Mouse (Mus musculus): ENCODE measurements around the gene Prss16.

Prss16 gene

DNA sequence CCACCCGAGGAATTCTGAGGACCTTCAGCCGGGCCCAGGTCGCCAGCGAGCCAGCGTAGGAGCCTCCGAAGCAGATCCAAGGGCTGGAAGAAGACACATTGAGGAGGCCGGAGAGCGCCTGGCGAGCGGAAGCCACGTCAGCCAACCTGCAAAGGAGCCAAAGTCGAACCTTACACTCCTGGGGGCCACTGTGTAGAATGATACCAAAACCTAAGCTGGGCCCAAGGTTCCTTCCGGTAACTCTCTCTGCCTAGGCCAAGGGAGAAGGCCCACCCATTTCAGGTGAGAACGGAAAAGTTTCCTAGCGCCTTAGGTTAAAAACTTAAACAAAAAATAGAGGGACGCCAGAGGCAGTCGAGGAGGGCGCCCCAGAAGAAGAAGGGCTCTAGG is 2.4 kb downstream of the Prss16 start:
- DNase-seq (ENCODE audit: low spot score), result no peak

DNA sequence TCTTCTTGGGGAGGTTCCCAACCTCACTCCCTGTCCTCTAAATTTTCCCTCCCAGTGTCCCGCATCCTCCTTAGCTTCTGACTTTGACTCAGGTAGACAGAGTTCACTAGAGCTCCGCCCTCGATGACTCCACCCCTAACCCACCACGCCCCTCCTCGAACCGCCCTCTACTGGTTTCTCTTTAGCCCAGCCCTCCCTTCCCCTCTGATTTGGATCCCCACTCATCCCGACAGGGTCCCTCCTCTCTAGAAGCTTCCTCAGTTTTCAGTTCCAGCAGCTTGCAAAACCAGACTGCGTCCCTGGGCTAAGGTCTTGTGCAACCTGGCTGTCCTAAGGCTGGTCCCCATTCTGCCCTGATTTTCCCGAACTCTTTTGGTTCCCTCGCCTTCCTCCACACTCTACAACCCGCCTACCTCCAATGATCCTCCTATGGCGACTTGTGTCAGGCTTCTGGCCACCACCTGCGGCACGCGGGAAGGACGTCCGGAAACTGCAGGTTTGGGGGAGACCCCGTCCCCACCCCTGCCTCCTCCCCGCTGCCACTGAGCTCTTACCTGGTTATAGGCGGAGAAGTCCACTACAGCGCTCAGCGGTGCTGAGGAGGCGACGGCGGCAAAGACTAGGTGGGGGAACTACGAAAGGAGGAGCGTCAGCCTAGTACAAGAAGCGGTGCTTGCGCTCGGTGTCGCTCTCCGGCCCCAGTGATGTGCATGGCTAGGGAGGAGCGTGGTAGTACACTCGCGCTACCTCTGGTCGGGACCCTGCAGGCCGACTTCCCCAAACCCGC is 3.0 kb downstream of the Prss16 start:
- DNase-seq (ENCODE audit: low spot score), result peak; percentile 85

DNA sequence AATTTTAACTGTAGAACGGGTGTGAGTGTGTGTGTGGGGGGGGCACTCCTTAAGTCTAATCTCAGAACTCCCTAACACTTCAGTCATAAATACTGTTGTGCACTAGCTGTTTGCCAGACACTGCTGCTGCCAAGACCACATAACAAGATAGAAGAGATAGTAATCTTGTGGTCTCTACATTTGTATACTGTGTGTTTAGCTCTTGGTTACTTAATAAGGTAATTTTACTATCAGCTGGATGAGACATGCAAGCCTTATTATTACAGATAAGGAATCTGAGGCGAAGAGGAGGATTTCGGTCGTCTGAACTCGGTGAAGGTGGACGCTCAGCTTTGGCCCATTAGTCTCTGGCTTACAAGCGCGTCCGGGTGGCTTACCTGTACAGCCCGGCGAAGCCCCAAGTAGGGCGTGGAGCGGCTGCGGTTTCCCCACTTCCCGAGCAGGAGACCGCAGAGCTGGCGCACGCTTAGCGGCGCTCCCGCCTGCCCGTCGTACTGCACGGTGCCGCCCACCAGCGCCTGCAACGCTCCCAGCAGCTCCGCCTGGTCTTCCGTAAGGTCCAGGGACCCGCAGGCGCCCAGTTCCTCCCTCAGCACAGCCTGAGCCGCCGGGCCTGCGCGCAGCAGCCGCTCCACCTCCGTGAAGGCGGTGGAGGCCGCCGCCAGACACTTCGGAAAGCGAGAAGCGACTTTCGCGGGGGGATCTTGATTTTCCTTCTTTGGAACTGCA is 3.8 kb downstream of the Prss16 start:
- peak; percentile 65 for DNase-seq (ENCODE audit: low spot score)

DNA sequence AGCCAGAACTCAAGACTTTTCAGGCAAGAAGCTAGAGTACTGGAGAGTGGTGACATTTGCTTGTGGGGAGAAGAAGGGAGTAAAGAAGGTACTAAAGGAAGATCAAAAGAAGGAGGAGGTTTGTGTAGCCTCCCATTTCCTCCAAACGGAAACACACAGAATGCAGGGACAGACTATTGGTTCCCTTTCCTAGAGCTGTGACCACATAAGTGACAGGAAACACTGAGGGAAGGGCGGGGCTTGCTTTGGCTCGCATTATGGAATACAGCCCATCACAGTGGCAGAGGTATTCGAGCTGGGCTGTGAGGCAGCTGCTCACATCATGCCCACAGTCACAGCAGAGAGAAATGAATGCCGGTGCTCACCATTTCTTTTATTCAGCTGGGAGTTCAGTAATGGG is 7.7 kb downstream of the Prss16 start:
- DNase-seq (ENCODE audit: low spot score), result no peak

DNA sequence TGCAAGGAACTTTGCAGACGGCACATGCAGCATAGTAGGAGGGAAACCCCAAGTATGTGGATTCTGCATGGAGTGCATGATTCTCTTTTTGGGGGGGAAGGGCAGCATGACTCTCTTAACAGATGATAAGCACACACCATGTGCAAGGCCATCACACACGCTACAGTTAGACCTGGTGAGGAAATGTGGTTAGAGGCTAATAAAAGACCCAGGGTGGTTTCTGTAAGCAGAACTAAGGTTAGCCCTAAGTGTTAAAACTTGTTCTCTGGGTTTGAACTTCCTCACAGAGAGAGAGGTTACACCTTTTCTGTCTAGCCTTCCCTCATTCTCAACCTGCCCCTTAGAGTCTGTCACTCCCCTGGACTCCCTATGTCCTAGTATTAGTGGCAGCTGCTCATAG is 8.2 kb downstream of the Prss16 start:
- no peak for DNase-seq (ENCODE audit: low spot score)

DNA sequence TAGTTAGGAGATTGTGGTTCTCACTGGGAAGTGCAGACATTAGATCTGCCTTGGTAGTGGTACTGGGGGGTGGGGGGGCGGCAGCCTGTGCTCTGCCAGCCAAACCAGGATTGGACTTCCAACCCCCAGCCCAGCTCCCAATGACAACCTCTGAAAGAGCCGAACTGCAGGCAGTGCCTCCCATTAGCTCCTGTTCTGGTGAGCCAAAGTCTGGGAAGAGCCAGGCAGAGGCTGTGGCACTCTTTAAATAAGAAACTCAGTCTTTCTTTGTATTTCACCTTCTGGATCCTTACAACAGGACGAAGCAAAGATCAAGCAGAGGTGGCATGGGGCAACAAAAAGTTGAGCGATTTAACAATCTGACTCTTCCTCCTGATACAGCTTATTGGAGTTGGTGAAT is 10.4 kb downstream of the Prss16 start:
- DNase-seq (ENCODE audit: low spot score), result no peak

DNA sequence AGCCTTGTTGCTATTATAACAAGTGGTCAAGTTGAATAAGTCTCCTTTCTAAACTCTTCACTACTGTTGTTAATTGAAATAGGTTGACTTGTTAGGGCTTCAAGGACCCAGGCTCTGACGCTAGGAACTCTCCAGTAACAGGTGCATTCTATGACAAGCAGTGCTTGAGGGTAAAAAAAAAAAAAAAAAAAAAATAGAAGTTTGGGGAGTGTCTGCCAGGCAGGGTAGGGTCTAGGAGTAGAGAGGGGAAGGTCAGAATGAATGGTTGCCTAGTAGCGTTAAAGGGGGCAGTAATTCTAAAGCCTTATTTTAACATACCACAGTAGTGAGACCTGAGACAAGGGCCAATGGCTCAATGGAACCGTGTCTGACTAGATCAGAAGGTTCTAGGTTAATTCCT is 11.1 kb downstream of the Prss16 start:
- no peak for DNase-seq (ENCODE audit: low spot score)

DNA sequence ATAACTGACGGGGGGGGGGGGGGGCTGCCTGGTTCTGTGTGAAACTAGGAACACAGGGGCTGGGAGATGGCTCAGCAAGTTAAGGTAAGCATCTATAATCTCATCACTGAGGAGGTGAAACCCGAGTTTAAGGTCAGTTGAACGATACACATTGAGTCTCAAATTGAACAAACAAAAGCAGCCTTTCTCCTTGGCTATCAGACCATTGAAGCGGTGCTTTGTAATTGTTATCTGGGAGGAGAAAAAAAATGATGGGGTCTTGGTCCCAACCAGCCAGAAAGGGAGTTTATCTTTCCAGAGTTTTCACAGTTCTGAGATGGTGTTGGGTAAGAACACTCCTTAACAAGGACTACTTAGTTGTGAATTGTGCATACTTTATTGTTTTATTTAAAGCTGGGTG is 11.7 kb downstream of the Prss16 start:
- DNase-seq (ENCODE audit: low spot score), result no peak

DNA sequence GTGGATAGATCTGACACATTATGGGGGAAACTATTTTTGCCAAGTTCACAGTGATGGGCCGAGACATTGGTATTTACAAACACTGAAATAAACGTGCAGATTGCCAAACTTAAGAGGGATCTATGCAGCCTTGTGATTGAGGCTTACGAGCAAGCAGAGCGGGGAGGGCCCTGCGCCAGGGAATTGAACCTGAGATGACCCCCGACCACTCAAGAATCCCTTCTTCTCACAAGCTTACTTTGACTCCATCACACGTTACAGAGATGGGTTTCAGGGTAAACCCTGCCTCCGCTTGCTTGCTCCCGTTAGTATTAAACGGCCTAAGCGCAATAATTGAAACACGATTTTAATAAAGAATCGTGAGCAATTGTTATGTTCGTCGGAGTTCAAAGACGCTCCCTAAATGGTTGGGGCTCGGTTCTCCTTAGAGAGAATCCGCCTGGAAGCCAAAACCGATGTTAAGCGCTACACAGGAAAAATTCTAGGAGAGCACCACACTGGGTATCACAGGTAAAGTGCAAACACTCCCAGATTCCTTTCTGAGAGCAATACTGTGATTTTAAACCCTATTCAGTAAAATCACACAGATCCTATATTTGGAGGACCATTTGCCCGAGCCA is 12.2 kb downstream of the Prss16 start:
- DNase-seq (ENCODE audit: low spot score), result no peak

DNA sequence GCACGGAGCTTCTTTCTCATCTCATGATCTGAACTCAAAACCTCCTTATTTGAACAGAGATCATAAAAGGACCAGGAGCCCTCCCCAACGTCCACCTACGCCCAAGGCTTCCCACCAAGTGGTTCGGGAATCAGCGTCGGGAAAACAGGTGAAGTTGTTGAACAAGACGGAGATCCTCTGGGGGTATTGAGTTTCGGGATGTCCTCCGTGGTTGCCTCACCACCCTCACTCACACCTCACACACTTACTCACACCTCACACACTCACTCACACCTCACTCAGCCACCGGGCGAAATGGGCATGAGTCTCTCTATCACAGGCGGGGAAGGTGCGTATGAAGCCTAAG is 12.7 kb downstream of the Prss16 start:
- no peak for DNase-seq (ENCODE audit: low spot score)

DNA sequence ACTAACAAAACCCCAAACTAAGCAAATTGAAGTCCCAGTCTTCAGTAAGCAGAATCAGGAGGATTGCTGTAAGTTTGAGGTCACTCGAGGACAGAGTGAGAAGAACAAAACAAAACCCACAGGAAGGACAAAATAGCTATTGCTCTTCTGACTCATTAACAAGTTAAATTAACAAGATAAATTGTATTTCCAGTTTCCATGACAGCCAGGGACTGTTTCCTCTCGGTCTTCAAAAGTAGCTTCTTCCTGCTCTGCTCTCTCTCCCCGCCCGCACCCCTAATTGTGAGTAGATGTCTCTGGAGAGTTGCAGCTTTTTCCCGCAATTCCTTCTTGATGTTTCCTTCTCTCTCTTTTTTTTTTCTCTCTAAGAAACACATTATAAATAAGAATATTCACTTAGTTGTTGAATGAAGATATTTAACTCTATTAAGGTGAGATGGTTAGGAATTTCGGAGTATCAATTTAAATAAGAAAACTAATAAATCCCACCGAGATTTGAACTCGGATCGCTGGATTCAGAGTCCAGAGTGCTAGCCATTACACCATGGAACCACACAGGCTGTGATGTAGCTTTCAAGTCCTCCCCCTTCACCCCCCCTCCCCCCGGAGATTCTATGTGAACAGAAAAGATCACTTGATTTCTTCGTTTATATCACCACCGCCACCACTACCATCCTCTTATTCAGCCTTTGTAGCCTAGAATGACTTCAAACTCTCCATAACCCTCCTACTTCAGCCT is 13.3 kb downstream of the Prss16 start:
- DNase-seq (ENCODE audit: low spot score), result peak; percentile 92

DNA sequence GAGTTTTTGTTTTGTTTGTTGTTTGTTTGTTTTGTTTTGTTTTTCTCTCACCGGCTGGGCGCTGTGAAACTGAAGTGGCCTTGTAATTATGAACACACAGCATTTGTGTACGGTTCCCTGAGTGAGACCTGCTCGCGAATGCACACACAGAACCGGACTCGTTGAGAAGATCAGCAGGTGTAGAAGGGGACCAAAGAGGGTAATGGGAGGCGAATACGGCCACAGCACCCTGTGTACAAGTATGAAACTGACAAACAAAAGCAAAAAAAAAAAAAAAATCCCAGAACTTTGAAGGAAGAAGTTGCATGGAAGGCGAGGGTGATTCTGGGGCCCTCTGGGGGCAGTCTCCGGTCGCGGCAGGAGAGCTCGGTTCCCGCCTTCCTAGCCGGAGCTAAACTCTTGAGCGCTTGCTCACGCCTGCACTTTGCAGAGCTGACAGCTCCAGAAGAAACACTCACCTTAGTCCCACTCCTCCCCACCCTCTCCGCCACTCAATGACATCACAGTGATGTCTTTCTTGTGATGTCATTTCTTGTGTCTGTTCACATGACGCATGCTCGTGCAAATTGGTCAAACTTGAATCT is 14.1 kb downstream of the Prss16 start:
- peak; percentile 79 for DNase-seq (ENCODE audit: low spot score)

DNA sequence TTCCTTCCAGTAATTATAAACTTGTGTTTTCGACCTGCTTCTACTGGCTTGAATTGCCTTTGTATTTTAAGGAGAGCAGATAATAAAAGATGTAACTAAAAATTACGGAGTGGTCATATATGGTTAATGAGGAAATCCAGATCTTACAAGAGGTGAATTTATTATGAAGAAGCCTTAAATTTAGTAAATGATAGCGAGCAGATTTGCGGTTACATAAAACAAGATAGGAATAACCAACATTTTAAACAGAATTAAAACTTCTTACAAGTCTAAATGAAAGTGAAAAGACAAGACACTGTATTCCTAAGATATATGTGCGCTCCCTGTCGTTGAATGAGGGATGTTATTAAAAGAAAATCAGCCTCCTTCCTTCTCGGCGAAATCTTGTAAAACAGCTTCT is 14.6 kb downstream of the Prss16 start:
- peak; percentile 50 for DNase-seq (ENCODE audit: low spot score)

DNA sequence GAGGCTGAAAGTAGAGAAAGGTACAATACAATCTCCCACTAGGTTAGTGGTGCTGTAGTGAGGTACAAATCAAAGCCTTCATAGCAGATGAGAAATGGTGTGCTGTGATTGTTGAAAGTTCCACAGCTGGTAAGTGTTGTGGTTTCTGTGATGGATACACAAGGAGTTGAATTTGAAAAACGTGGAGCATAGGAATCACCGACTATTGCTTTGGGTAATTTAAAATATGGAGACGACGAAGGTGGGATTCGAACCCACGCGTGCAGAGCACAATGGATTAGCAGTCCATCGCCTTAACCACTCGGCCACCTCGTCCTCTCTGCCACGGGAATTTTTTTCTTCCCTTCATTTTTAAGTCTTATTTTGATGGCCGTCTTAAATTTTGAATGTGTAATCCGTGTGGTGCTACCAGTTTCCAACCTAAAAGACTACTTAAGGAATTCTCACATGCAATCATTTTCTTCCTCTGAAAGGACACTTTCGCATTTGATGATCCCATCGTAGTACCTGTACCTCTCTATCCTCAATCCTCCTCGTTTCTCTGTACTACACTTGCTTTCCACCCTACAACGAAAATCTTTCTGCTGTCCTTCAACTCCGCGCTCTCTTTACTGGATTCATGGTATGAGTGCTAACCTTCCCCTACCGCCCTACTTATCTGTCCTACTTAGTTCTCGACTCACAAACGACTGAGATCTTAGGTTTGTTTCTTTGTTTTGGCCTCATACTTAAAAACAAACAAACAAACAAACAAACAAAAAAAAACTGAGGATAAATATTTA is 15.4 kb downstream of the Prss16 start:
- peak; percentile 90 for DNase-seq (ENCODE audit: low spot score)

DNA sequence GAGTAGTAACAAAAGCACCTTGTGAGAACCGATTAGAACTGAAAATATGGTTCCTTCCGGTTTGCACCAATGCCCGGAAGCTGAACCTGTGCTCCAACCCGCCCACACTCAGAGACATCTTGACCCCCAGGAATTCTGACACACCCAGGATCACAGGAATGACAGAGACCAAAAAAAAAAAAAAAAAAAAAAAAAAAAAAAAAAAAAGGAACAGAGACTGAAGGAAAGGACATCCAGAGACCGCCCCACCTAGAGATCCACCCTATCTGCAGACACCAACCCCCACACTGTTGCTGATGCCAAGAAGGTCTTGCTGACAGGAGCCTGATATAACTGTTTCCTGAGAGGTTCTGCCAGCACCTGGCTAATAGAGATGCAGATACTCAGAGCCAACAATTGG is 17.0 kb downstream of the Prss16 start:
- DNase-seq (ENCODE audit: low spot score), result no peak

DNA sequence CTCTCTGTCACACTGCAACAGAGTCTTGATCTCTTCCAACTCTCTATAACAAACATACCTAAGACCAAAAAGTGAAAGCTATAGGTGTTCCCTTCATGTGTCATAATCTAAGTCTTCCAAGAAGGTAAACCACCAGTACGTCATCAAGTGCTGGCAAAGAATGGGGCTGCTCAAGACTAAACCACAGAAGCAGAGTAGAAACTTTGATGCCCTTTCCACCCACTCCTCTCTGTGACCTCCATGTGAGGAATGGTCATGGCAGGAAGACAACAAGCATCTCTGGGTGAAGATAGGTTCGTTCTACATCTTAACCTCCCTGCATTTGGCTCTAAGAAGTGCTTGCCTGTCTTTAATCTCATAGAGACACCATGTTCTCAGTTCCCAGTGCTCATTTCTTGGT is 25.1 kb downstream of the Prss16 start:
- DNase-seq (ENCODE audit: low spot score), result no peak

DNA sequence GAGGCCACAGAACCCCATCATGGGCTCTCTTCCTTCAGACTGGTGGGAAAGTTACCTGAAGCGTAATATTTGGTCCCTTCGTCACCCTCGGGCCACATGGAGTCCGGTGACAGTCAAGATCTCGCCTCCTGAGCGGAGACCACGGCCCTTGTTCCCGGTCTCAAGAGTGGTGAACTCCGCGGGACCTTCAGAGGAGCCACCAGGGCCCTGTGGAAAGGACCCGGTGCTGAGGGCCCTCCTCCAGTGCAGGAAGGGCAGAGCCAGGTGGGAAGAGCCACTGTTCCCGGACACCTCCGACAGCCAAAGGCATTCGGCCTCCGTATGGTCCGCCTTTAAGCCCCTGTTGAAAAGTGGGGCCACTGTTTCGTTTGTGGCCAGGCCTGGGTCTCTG is 27.7 kb downstream of the Prss16 start:
- peak; percentile 53 for DNase-seq (ENCODE audit: low spot score)

DNA sequence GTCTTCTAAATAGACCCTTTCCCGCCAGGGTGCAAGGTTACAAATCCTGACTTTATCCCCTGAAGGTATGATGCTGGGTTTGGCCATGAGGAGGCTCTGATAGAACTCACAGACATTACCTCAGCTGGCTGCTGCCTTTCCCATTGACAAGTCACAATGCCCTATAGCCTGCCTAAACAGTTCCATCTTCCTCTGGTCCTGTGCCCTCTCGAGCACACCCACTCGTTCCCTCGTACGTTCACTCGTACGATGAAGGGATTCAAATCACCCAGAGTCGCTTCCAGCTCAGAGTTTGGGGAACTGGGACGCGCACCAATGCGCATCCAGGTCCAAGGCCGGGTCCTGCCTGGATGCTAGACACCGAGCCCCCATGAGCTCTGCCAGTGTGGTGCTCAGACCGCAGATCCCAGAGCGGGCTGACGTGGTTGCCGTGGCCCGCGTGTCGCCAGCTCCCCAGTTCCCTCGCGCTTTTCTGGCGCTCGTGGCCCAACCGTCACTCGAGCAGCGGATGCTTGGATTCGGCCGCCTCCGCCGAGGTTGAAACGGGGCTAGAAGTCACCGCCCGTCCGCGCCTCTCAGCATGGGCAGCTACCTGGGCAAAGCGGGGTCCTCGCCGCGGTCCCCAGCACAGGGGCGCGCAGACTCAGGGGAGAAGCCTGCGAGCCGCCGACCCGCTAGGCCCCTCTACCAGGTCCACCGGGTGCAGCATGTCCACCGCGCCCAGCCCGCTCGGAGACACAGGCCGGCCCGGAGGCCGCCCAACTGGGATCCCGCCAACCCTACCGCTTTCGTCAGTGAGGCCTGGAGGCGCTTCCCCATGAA is 28.4 kb downstream of the Prss16 start, which contains the start of gene Pom121l2:
Pom121l2 (plus strand) TSS at position 214 of the 822 bp plus-strand sequence.
- peak; percentile 63 for DNase-seq (ENCODE audit: low spot score)

DNA sequence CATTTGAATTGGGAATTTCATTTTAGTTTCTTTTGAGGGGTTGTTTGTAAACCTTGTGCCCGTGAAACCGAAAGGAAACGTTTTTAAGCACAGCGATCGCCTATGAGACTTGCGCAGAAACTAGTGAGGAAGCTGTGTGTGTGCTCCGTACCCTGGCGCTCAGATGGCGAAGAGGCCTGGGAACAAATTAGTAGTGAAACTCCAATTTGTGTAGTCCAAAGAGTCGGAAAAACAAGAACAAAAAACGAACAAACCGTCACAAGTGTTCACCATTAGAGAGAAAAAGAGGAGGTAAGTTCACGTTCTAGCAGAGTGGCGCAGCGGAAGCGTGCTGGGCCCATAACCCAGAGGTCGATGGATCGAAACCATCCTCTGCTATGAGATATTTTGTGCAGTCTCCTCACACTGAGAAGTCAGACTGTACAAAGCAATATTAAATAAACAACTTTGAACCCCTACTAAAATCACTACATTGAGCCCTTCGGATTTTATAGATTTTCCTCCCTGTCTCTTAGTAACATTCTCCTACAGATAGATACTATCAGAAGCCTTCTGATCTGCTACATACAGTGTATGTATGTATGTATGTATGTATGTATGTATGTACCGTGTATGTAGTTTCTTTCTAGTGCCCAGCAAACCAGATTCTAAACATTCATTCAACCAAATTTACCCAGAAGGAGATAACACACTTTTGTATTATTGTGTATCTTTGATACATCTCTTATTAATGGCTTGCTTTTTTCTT is 34.6 kb downstream of the Prss16 start:
- DNase-seq (ENCODE audit: low spot score), result peak; percentile 92

DNA sequence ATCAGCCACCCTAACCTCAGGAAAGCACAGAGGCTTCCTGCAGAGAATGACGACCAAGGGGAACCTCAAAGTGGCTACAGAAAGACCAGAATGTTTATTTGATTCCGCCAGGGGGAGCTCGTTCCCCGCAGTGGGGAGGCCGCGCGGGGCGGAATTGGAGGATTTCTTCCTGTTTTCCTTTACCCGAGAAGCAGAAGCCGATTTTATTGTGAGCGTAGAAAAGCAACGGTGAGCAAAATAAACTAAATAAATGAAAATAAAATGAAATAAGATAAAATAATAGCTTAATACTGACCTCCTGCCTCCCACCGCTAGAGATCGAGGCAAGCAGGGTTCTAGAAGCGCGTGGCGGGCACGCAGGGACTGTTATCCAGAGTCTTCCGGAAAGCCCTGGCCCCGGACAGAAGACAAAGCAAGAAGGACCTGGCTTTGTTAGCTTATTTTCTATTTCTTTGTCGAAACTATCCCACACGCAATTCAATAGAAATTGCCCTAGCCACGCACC is 35.3 kb downstream of the Prss16 start:
- peak; percentile 94 for DNase-seq (ENCODE audit: low spot score)
